In genomic region chr5:45534319-45535098, GRCm38 (mm10) we compare ENCODE assay signal across 8 mouse cellular contexts. TPM values are rescaled to one million over a fixed set of nuclear protein-coding genes. Genes with fewer than 3 reads are reported as not detected.
DNase-seq lines count a peak whose midpoint lies in the region; ATAC-seq lines count a peak whose summit lies in the region.

No protein-coding gene starts in this region.

- no peaks in the 10 kb centered on the region for H3K27me3 ChIP-seq in embryonic facial prominence, embryonic 10.5 days (replicated peaks; ENCODE audit: low read depth, poor library complexity, severe bottlenecking)
- no peaks in the 10 kb centered on the region for H3K27me3 ChIP-seq in heart, embryonic 16.5 days (ENCODE audit: control insufficient read depth, insufficient read depth, low read length)
- H3K27me3 ChIP-seq in liver, embryonic 12.5 days (replicated peaks) = no peaks in the 10 kb centered on the region

- ATAC-seq in heart, embryonic 16.5 days (replicated peaks; ENCODE audit: extremely low read depth, insufficient read depth, low FRiP score) = 0 out of 2 replicates have a peak, but pooled peaks have one; percentile 41
- peak; percentile 71 for ATAC-seq in liver, embryonic 12.5 days

- H3K9ac ChIP-seq in heart, embryonic 16.5 days (ENCODE audit: low read length) = no peak overlapping the region
- no peak overlapping the region for H3K9ac ChIP-seq in liver, embryonic 12.5 days

- no peak overlapping the region for H3K4me2 ChIP-seq in heart, embryonic 16.5 days (ENCODE audit: low read depth, low read length)
- peak overlapping the region; percentile 44 for H3K4me2 ChIP-seq in liver, embryonic 12.5 days

- H3K4me1 ChIP-seq in embryonic facial prominence, embryonic 10.5 days = peaks cover 7% of the 10 kb centered on the region
- H3K4me1 ChIP-seq in heart, embryonic 16.5 days (ENCODE audit: control insufficient read depth, insufficient read depth, low read length) = no peaks in the 10 kb centered on the region
- 0 out of 2 replicates have a peak, but pooled peaks cover 7% of the 10 kb centered on the region for H3K4me1 ChIP-seq in liver, embryonic 12.5 days

- peaks cover 23% of the 10 kb centered on the region for H3K36me3 ChIP-seq in embryonic facial prominence, embryonic 10.5 days (replicated peaks)
- no peaks in the 10 kb centered on the region for H3K36me3 ChIP-seq in heart, embryonic 16.5 days (ENCODE audit: control insufficient read depth, insufficient read depth)
- H3K36me3 ChIP-seq in liver, embryonic 12.5 days = peaks cover 12% of the 10 kb centered on the region

- WGBS in embryonic facial prominence, embryonic 10.5 days = 7% methylated on average over 17 of the region's 17 CpGs
- WGBS in heart, embryonic 16.5 days = 7% methylated on average over 15 of the region's 17 CpGs
- 12% methylated on average over 15 of the region's 17 CpGs for WGBS in liver, embryonic 12.5 days (ENCODE audit: insufficient replicate concordance)

- no peaks in the 10 kb centered on the region for H3K9me3 ChIP-seq in embryonic facial prominence, embryonic 10.5 days
- no peaks in the 10 kb centered on the region for H3K9me3 ChIP-seq in heart, embryonic 16.5 days (replicated peaks; ENCODE audit: control insufficient read depth, low read length)
- no peaks in the 10 kb centered on the region for H3K9me3 ChIP-seq in liver, embryonic 12.5 days (replicated peaks)

- no peak overlapping the region for H3K27ac ChIP-seq in embryonic facial prominence, embryonic 10.5 days (replicated peaks)
- no peak overlapping the region for H3K27ac ChIP-seq in heart, embryonic 16.5 days (ENCODE audit: low read length)
- H3K27ac ChIP-seq in liver, embryonic 12.5 days = no peak overlapping the region

- H3K4me3 ChIP-seq in embryonic facial prominence, embryonic 10.5 days = peak overlapping the region; percentile 2; the same call in 1 of the 2 replicates
- H3K4me3 ChIP-seq in heart, embryonic 16.5 days (ENCODE audit: low read length) = no peak overlapping the region
- H3K4me3 ChIP-seq in liver, embryonic 12.5 days = no peak overlapping the region

- peak; percentile 54 for DNase-seq in CD4-positive helper T cell, adult 2 months (ENCODE audit: low read depth, low spot score)
- DNase-seq in adrenal gland, adult 8-10 months = peak; percentile 20
- peak; percentile 80 for DNase-seq in embryonic facial prominence, embryonic 10.5 days (ENCODE audit: low spot score)
- peak; percentile 89 to 91 for DNase-seq in kidney, postnatal 25 days
- DNase-seq in natural killer cell, adult 2 months (ENCODE audit: low spot score in 2 of 2) = peak; percentile 66 to 70
- DNase-seq in testis, postnatal 10 days (ENCODE audit: low spot score) = peak; percentile 69

RNA-seq across cellular contexts. Expression of gene Med28, which starts 14.5 kb away (rescaled TPM):
- total RNA-seq in adrenal gland, adult 8-10 months (2022) = 100 to 1,000 TPM in 3 of 4 experiments, 10 to 100 TPM in 1; 95.4 to 122 (median 111) TPM
- polyA plus RNA-seq in embryonic facial prominence, embryonic 10.5 days (2016; fragmentation: Nextera tagmentation; extraction: Ambion mirVana) = 296 and 298 TPM in 2 replicates
- polyA plus RNA-seq in heart, embryonic 16.5 days (2015; fragmentation: Nextera tagmentation; extraction: Ambion mirVana) = 169 and 170 TPM in 2 replicates
- 138 TPM in 2 replicates for polyA plus RNA-seq in liver, embryonic 12.5 days (2016; fragmentation: Nextera tagmentation; extraction: Ambion mirVana)

RNA-seq across cellular contexts. Expression of gene Lap3, which starts 41.3 kb away (rescaled TPM):
- total RNA-seq in adrenal gland, adult 8-10 months (2022) = 10 to 100 TPM; 48.6 to 67.8 (median 56.1) TPM
- 112 and 115 TPM in 2 replicates for polyA plus RNA-seq in embryonic facial prominence, embryonic 10.5 days (2016; fragmentation: Nextera tagmentation; extraction: Ambion mirVana)
- 66.7 and 76.4 TPM in 2 replicates for polyA plus RNA-seq in heart, embryonic 16.5 days (2015; fragmentation: Nextera tagmentation; extraction: Ambion mirVana)
- 67.2 and 69.0 TPM in 2 replicates for polyA plus RNA-seq in liver, embryonic 12.5 days (2016; fragmentation: Nextera tagmentation; extraction: Ambion mirVana)

Comparison
In these comparisons a context has a peak if more than half of its experiments do, and no peak if none do; other contexts are left out.
1. DNase-seq: peak in every context shown above with its lines; median percentile 90 in kidney, postnatal 25 days; 80 in embryonic facial prominence, embryonic 10.5 days; 69 in testis, postnatal 10 days; 68 in natural killer cell, adult 2 months; 54 in CD4-positive helper T cell, adult 2 months; 20 in adrenal gland, adult 8-10 months.